Mouse (Mus musculus): ENCODE results near the gene Slc4a5. TPM values are rescaled to one million over a fixed set of nuclear protein-coding genes. Genes with fewer than 3 reads are reported as not detected.
"Not testable (repeated sequence)": the region's sequence is repeated elsewhere in the genome, so short reads cannot be mapped to it uniquely, and the experiment has no call there.

The Slc4a5 gene
- polyA plus RNA-seq, 1 experiment from 2014 or later = 5.4 TPM

GRCm38 (mm10) chr6:83345285-83345684, 125.7 kb downstream of the Slc4a5 start:
- WGBS = 93% methylated on average over 8 of the region's 8 CpGs

GRCm38 (mm10) chr6:83347916-83348315, 128.3 kb downstream of the Slc4a5 start:
- Histone ChIP-seq H3K4me2 (no peak overlapping the region), H3K4me1 (replicated peaks) (peaks cover 24% of the 10 kb centered on the region), H3K9ac (no peak overlapping the region), H3K9me3 (no peaks in the 10 kb centered on the region), H3K27ac (no peak overlapping the region), H3K4me3 (no peak overlapping the region), H3K36me3 (peaks cover 17% of the 10 kb centered on the region), H3K27me3 (no peaks in the 10 kb centered on the region)
- 94% methylated on average over 3 of the region's 3 CpGs for WGBS
- no peak for ATAC-seq (ENCODE audit: low FRiP score)

More at GRCm38 (mm10) chr6:83345285-83345684, 125.7 kb downstream of the Slc4a5 start:
- H3K4me1 ChIP-seq (replicated peaks) = peaks cover 11% of the 10 kb centered on the region
- not testable (repeated sequence) for H3K27me3 ChIP-seq; H3K4me3 ChIP-seq; H3K9ac ChIP-seq; H3K4me2 ChIP-seq; ATAC-seq (ENCODE audit: low FRiP score); H3K9me3 ChIP-seq; H3K27ac ChIP-seq
- H3K36me3 ChIP-seq = peaks cover 38% of the 10 kb centered on the region

- peak; percentile 43 for ATAC-seq (ENCODE audit: low FRiP score)
Measured at GRCm38 (mm10) chr6:83348873-83349272, 129.2 kb downstream of the Slc4a5 start, which contains the start of gene Bola3. Bola3 (plus strand) TSS chr6:83349147.

GRCm38 (mm10) chr6:83349274-83349958, 129.8 kb downstream of the Slc4a5 start:
- H3K27ac ChIP-seq = peak overlapping the region; percentile 74
- H3K4me1 ChIP-seq (replicated peaks) = peaks cover 24% of the 10 kb centered on the region
- peak; percentile 96 for ATAC-seq (ENCODE audit: low FRiP score)
- no peaks in the 10 kb centered on the region for H3K9me3 ChIP-seq
- peak overlapping the region; percentile 92 for H3K4me2 ChIP-seq
- no peaks in the 10 kb centered on the region for H3K27me3 ChIP-seq
- H3K4me3 ChIP-seq = peak overlapping the region; percentile 84
- H3K36me3 ChIP-seq = peaks cover 25% of the 10 kb centered on the region
- WGBS = 1% methylated on average over 47 of the region's 53 CpGs
- H3K9ac ChIP-seq = peak overlapping the region; percentile 96

More at GRCm38 (mm10) chr6:83348873-83349272, 129.2 kb downstream of the Slc4a5 start, which contains the start of gene Bola3:
- Histone ChIP-seq H3K4me2 (peak within 1 kb of the TSS; percentile 92), H3K27ac (peak within 1 kb of the TSS; percentile 74), H3K9me3 (no peaks in the 10 kb centered on the region), H3K27me3 (no peaks in the 10 kb centered on the region), H3K4me1 (replicated peaks) (peaks cover 24% of the 10 kb centered on the region), H3K36me3 (peaks cover 22% of the 10 kb centered on the region), H3K4me3 (peak within 1 kb of the TSS; percentile 84), H3K9ac (peak within 1 kb of the TSS; percentile 96)
- WGBS = 33% methylated on average over 6 of the region's 6 CpGs

GRCm38 (mm10) chr6:83350172-83350571, 130.5 kb downstream of the Slc4a5 start:
- peak overlapping the region; percentile 96 for H3K9ac ChIP-seq
- H3K27ac ChIP-seq = no peak overlapping the region

GRCm38 (mm10) chr6:83350851-83351405, 131.3 kb downstream of the Slc4a5 start:
- no peak for ATAC-seq (ENCODE audit: low FRiP score)
- Histone ChIP-seq H3K4me3 (no peak overlapping the region), H3K4me2 (no peak overlapping the region), H3K27me3 (no peaks in the 10 kb centered on the region), H3K36me3 (peaks cover 40% of the 10 kb centered on the region), H3K27ac (no peak overlapping the region), H3K9me3 (no peaks in the 10 kb centered on the region), H3K9ac (no peak overlapping the region), H3K4me1 (replicated peaks) (peaks cover 24% of the 10 kb centered on the region)
- WGBS = 92% methylated on average over 16 of the region's 16 CpGs

More at GRCm38 (mm10) chr6:83350172-83350571, 130.5 kb downstream of the Slc4a5 start:
- Histone ChIP-seq H3K4me3 (peak overlapping the region; percentile 84), H3K4me1 (replicated peaks) (peaks cover 24% of the 10 kb centered on the region), H3K4me2 (peak overlapping the region; percentile 92), H3K36me3 (peaks cover 32% of the 10 kb centered on the region), H3K27me3 (no peaks in the 10 kb centered on the region), H3K9me3 (no peaks in the 10 kb centered on the region)
- ATAC-seq (ENCODE audit: low FRiP score) = no peak
- 88% methylated on average over 7 of the region's 7 CpGs for WGBS

GRCm38 (mm10) chr6:83351490-83352160, 132.0 kb downstream of the Slc4a5 start:
- no peak overlapping the region for H3K27ac ChIP-seq
- 0 out of 2 replicates have a peak overlapping the region, but pooled peaks have one; percentile 35 for H3K9ac ChIP-seq
- peaks cover 40% of the 10 kb centered on the region for H3K36me3 ChIP-seq
- 87% methylated on average over 7 of the region's 7 CpGs for WGBS
- no peaks in the 10 kb centered on the region for H3K27me3 ChIP-seq
- peaks cover 24% of the 10 kb centered on the region for H3K4me1 ChIP-seq (replicated peaks)
- no peak overlapping the region for H3K4me2 ChIP-seq
- no peak overlapping the region for H3K4me3 ChIP-seq
- no peaks in the 10 kb centered on the region for H3K9me3 ChIP-seq
- ATAC-seq (ENCODE audit: low FRiP score) = no peak

GRCm38 (mm10) chr6:83352666-83353410, 133.2 kb downstream of the Slc4a5 start:
- Histone ChIP-seq H3K9ac (0 out of 2 replicates have a peak overlapping the region, but pooled peaks have one; percentile 35), H3K36me3 (peaks cover 42% of the 10 kb centered on the region), H3K27ac (no peak overlapping the region), H3K9me3 (no peaks in the 10 kb centered on the region), H3K4me1 (replicated peaks) (peaks cover 24% of the 10 kb centered on the region), H3K27me3 (no peaks in the 10 kb centered on the region), H3K4me2 (no peak overlapping the region), H3K4me3 (no peak overlapping the region)
- 93% methylated on average over 24 of the region's 24 CpGs for whole genome bisulfite sequencing
- ATAC-seq (ENCODE audit: low FRiP score) = no peak

Other genes starting within 250 kb of the Slc4a5 start
- 2.8 and 3.6 TPM in 2 replicates for gene Dok1, start 186.4 kb upstream of the Slc4a5 start, polyA plus RNA-seq (2015; fragmentation: Nextera tagmentation; extraction: Ambion mirVana)
- 5.9 and 6.8 TPM in 2 replicates for gene Loxl3, start 185.7 kb upstream of the Slc4a5 start, polyA plus RNA-seq (2015; fragmentation: Nextera tagmentation; extraction: Ambion mirVana)
- gene Aup1, start 165.3 kb upstream of the Slc4a5 start, polyA plus RNA-seq (2015; fragmentation: Nextera tagmentation; extraction: Ambion mirVana) = 168 and 178 TPM in 2 replicates
- gene Htra2, start 164.6 kb upstream of the Slc4a5 start, polyA plus RNA-seq (2015; fragmentation: Nextera tagmentation; extraction: Ambion mirVana) = 68.6 and 74.6 TPM in 2 replicates
- gene Dqx1, start 162.0 kb upstream of the Slc4a5 start, polyA plus RNA-seq (2015; fragmentation: Nextera tagmentation; extraction: Ambion mirVana) = 0.81 and 0.91 TPM in 2 replicates
- 1.6 and 2.8 TPM in 2 replicates for gene Tlx2, start 149.5 kb upstream of the Slc4a5 start, polyA plus RNA-seq (2015; fragmentation: Nextera tagmentation; extraction: Ambion mirVana)
- gene Pcgf1, start 142.0 kb upstream of the Slc4a5 start, polyA plus RNA-seq (2015; fragmentation: Nextera tagmentation; extraction: Ambion mirVana) = 45.6 and 47.1 TPM in 2 replicates
- 0.41 TPM in 1 of 2 replicates, not detected in the other for gene Lbx2, start 133.5 kb upstream of the Slc4a5 start, polyA plus RNA-seq (2015; fragmentation: Nextera tagmentation; extraction: Ambion mirVana)
- gene Ccdc142, start 118.2 kb upstream of the Slc4a5 start, polyA plus RNA-seq (2015; fragmentation: Nextera tagmentation; extraction: Ambion mirVana) = 3.0 and 5.9 TPM in 2 replicates
- 4.0 and 4.4 TPM in 2 replicates for gene Gm42688, start 118.2 kb upstream of the Slc4a5 start, polyA plus RNA-seq (2015; fragmentation: Nextera tagmentation; extraction: Ambion mirVana)
- gene Mrpl53, start 110.8 kb upstream of the Slc4a5 start, polyA plus RNA-seq (2015; fragmentation: Nextera tagmentation; extraction: Ambion mirVana) = 123 TPM in 2 replicates
- gene Mogs, start 104.3 kb upstream of the Slc4a5 start, polyA plus RNA-seq (2015; fragmentation: Nextera tagmentation; extraction: Ambion mirVana) = 21.5 and 25.7 TPM in 2 replicates
- 216 and 227 TPM in 2 replicates for gene Wbp1, start 98.3 kb upstream of the Slc4a5 start, polyA plus RNA-seq (2015; fragmentation: Nextera tagmentation; extraction: Ambion mirVana)
- 13.4 and 14.1 TPM in 2 replicates for gene Ino80b, start 94.4 kb upstream of the Slc4a5 start, polyA plus RNA-seq (2015; fragmentation: Nextera tagmentation; extraction: Ambion mirVana)
- 15.9 and 16.6 TPM in 2 replicates for gene Rtkn, start 84.4 kb upstream of the Slc4a5 start, polyA plus RNA-seq (2015; fragmentation: Nextera tagmentation; extraction: Ambion mirVana)
- gene Wdr54, start 63.4 kb upstream of the Slc4a5 start, polyA plus RNA-seq (2015; fragmentation: Nextera tagmentation; extraction: Ambion mirVana) = 15.2 and 15.5 TPM in 2 replicates
- gene 1700003E16Rik, start 63.4 kb upstream of the Slc4a5 start, polyA plus RNA-seq (2015; fragmentation: Nextera tagmentation; extraction: Ambion mirVana) = 4.3 and 6.0 TPM in 2 replicates
- gene Dctn1, start 53.9 kb upstream of the Slc4a5 start, polyA plus RNA-seq (2015; fragmentation: Nextera tagmentation; extraction: Ambion mirVana) = 142 and 147 TPM in 2 replicates
- gene Mthfd2, start 106.1 kb downstream of the Slc4a5 start, polyA plus RNA-seq (2015; fragmentation: Nextera tagmentation; extraction: Ambion mirVana) = 23.8 and 26.3 TPM in 2 replicates
- 27.3 and 27.6 TPM in 2 replicates for gene Mob1a, start 106.2 kb downstream of the Slc4a5 start, polyA plus RNA-seq (2015; fragmentation: Nextera tagmentation; extraction: Ambion mirVana)
- 62.2 and 68.7 TPM in 2 replicates for gene Bola3, start 129.3 kb downstream of the Slc4a5 start, polyA plus RNA-seq (2015; fragmentation: Nextera tagmentation; extraction: Ambion mirVana)
- 69.8 and 75.4 TPM in 2 replicates for gene Tet3, start 239.3 kb downstream of the Slc4a5 start, polyA plus RNA-seq (2015; fragmentation: Nextera tagmentation; extraction: Ambion mirVana)

Measured in hindbrain, embryonic 13.5 days (tissue).